Mouse (Mus musculus) liver, embryonic 14.5 days (tissue): ENCODE measurements around the gene Cplx2. TPM values are rescaled to one million over a fixed set of nuclear protein-coding genes. Genes with fewer than 3 reads are reported as not detected.
A peak's percentile ranks its signal among the peaks of the same experiment; 100 is the strongest.

Experiments
- ATAC-seq: fragments of 200-750 bp; cut with Nextera tagmentation; 2 replicates; pipeline ENCODE4 v1.8.0; 2017; ENCODE audit warnings: moderate number of reproducible peaks, mild to moderate bottlenecking, moderate library complexity; ENCODE audit not compliant: insufficient read depth
- DNase-seq, 3 experiments: peaks; one replicate each; pipeline ENCODE4 v3.0.0-alpha.2; 2012 to 2013; ENCODE audit warnings: low read depth in 3 of 3, low spot score in 3 of 3
- H3K27ac ChIP-seq: fragments of 300-500 bp; sonication (generic); 2 replicates; pipeline ENCODE4 v1.5.1; 2014; ENCODE audit warnings: moderate library complexity, mild to moderate bottlenecking, control low read depth, inconsistent platforms
- H3K27me3 ChIP-seq: fragments of 300-500 bp; sonication (generic); 2 replicates; pipeline ENCODE4 v1.6.1; 2014; ENCODE audit warnings: mild to moderate bottlenecking, low read length, moderate library complexity; ENCODE audit not compliant: control insufficient read depth, insufficient read depth
- H3K36me3 ChIP-seq: fragments of 300-500 bp; sonication (generic); replicated peaks from 2 replicates; pipeline ENCODE4 v1.6.1; 2014; ENCODE audit warnings: low read depth; ENCODE audit not compliant: control insufficient read depth, insufficient read depth
- H3K4me1 ChIP-seq, 2 experiments: fragments of 200-500 bp in 1 of 2; fragments of 300-500 bp in 1 of 2; sonication (generic) in 1 of 2; replicated peaks; 2 replicates each; pipeline ENCODE4 v1.6.1; 2012 to 2014; ENCODE audit warnings: antibody characterized with exemption in 1 of 2, inconsistent platforms in 1 of 2, low read length in 1 of 2; ENCODE audit not compliant: control insufficient read depth in 2 of 2, insufficient read depth in 2 of 2
- H3K4me2 ChIP-seq: fragments of 300-500 bp; sonication (generic); 2 replicates; pipeline ENCODE4 v1.6.1; 2014; ENCODE audit warnings: low read depth, mild to moderate bottlenecking, control low read depth, moderate library complexity
- H3K4me3 ChIP-seq, 2 experiments: fragments of 200-500 bp in 1 of 2; fragments of 300-500 bp in 1 of 2; sonication (generic) in 1 of 2; 2 replicates each; pipeline ENCODE4 v1.5.1; 2012 to 2014; ENCODE audit warnings: low read depth in 2 of 2, low read length in 2 of 2, mild to moderate bottlenecking in 2 of 2, control low read depth in 1 of 2, inconsistent platforms in 1 of 2, moderate library complexity in 1 of 2; ENCODE audit not compliant: insufficient read depth in 1 of 2
- H3K9ac ChIP-seq: fragments of 300-500 bp; sonication (generic); replicated peaks from 2 replicates; pipeline ENCODE4 v1.6.1; 2014; ENCODE audit warnings: mild to moderate bottlenecking, control low read depth, moderate library complexity
- H3K9me3 ChIP-seq: fragments of 300-500 bp; sonication (generic); 2 replicates; pipeline ENCODE4 v1.6.1; 2016; ENCODE audit warnings: low read length, mixed read lengths; ENCODE audit not compliant: control insufficient read depth
- CTCF ChIP-seq: IDR thresholded peaks from 2 replicates; pipeline ENCODE4 v1.5.1; 2016; ENCODE audit warnings: antibody characterized with exemption, low read depth, control low read depth
- EP300 ChIP-seq: IDR thresholded peaks from 2 replicates; pipeline ENCODE4 v1.6.1; 2016; ENCODE audit warnings: antibody characterized with exemption, low read depth
- WGBS: fragments of 180-500 bp; shearing (Covaris S2); extraction: QIAGEN DNeasy Blood & Tissue Kit; methylation state at CpG from one replicate; pipeline ENCODE4 v1.1.7; 2014; ENCODE audit not compliant: insufficient replicate concordance; 5-methylcytosine and 5-hydroxymethylcytosine counted together
- polyA plus RNA-seq, 2 experiments: library from polyadenylated mRNA; depleted of rRNA in 1 of 2; stranded (reverse) in 1 of 2; unstranded in 1 of 2; fragments of >200 nt; fragmentation: Nextera tagmentation in 1 of 2; extraction: Ambion mirVana in 1 of 2; gene quantifications; 2 replicates each; pipeline versions ENCODE4 v1.2.1 to v1.2.3; 2012 to 2014

The Cplx2 gene
- polyA plus RNA-seq, 2 experiments = 0.24 to 0.49 TPM

DNA sequence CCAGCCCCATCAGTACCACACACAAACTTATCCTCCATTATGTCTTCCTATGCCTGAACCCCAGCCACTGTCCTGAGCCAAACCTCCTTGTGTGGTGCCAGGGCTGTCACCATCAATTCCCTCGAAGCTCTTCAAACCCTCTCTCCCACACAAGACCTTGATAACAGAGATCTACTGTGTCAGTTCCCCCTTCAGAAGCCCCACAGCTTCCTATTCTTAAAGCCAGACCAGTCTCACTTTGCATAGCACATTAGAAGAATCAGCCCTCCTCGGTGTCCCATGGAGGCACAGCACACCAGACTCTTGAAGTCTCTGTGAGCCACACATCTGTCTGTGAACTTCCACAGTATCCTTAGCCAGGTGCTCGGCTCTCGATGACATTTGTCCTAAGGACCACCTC, 41.6 kb downstream of the Cplx2 start:
- DNase-seq (no peak), ATAC-seq (no peak)
- Histone ChIP-seq H3K9ac (no peak overlapping the region), H3K36me3 (no peaks in the 10 kb centered on the region), H3K9me3 (no peaks in the 10 kb centered on the region), H3K4me3 (no peak overlapping the region), H3K27me3 (no peaks in the 10 kb centered on the region), H3K27ac (no peak overlapping the region), H3K4me1 (0 out of 4 replicates have a peak, but pooled peaks cover 0 to 2% of the 10 kb centered on the region in 2 experiments), H3K4me2 (no peak overlapping the region)
- TF ChIP-seq EP300 (no peak), CTCF (no peak)
- 36% methylated on average over 4 of the region's 4 CpGs for WGBS

DNA sequence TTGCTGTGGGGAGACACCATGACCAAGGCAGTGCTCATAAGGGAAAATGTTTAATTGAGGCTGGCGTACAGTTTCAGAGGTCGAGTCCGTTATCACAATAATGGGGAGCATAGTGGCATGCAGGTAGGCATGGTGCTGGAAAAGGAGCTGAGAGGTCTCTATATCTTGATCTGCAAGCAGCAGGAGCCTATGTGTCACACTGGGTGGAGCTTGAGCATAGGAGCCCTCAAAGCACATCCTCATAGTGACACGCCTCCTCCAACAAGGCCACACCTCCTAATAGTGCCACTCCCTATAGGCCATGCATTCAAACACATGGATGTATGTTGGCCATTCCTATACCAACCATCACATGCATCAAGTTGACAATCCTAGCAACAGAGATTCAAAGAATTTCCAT, 43.9 kb downstream of the Cplx2 start:
- Histone ChIP-seq H3K9ac (no peak overlapping the region), H3K4me2 (no peak overlapping the region), H3K4me1 (0 out of 4 replicates have a peak, but pooled peaks cover 0 to 2% of the 10 kb centered on the region in 2 experiments), H3K27me3 (no peaks in the 10 kb centered on the region), H3K27ac (no peak overlapping the region), H3K9me3 (no peaks in the 10 kb centered on the region), H3K36me3 (no peaks in the 10 kb centered on the region), H3K4me3 (no peak overlapping the region)
- ATAC-seq = no peak
- TF ChIP-seq EP300 = no peak
- no peak for TF ChIP-seq CTCF
- 75% methylated on average over 4 of the region's 4 CpGs for WGBS
- DNase-seq = no peak

- no peak for ATAC-seq
- WGBS = 65% methylated on average over 10 of the region's 10 CpGs
Observed at GRCm38 (mm10) chr13:54418781-54419327, 47.7 kb downstream of the Cplx2 start.

DNA sequence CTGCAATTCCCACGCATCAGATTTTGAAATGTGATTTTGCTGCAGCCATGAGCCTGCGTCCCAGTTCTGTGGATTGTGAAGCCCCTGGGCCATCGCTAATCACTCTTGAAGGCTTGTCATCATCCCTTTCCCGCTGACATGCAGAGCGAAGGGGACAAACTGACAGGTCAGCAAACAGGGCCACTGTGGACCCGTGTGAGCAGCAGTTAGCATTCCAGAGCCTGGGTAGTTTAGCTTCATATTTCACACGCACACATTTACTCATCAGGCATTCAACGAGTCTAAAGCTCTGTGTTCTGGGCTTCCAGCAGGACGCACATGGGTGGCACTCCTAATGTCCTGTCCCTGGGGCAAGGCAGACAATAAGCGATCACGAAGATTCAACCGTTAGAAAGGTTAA, 49.1 kb downstream of the Cplx2 start:
- Histone ChIP-seq H3K27ac (no peak overlapping the region), H3K27me3 (no peaks in the 10 kb centered on the region), H3K36me3 (no peaks in the 10 kb centered on the region), H3K4me2 (no peak overlapping the region), H3K9me3 (no peaks in the 10 kb centered on the region), H3K9ac (no peak overlapping the region), H3K4me3 (no peak overlapping the region), H3K4me1 (no peaks in the 10 kb centered on the region; a peak in 1 of 4 replicates)
- no peak for TF ChIP-seq EP300
- no peak for TF ChIP-seq CTCF
- DNase-seq (no peak), ATAC-seq (no peak)
- 74% methylated on average over 12 of the region's 12 CpGs for WGBS

More at GRCm38 (mm10) chr13:54418781-54419327, 47.7 kb downstream of the Cplx2 start:
- no peak overlapping the region for H3K27ac ChIP-seq
- H3K36me3 ChIP-seq = no peaks in the 10 kb centered on the region
- H3K27me3 ChIP-seq = no peaks in the 10 kb centered on the region
- H3K4me2 ChIP-seq = no peak overlapping the region
- no peak for TF ChIP-seq EP300
- no peak for TF ChIP-seq CTCF
- H3K9me3 ChIP-seq = no peaks in the 10 kb centered on the region
- H3K4me1 ChIP-seq = no peaks in the 10 kb centered on the region
- H3K9ac ChIP-seq = no peak overlapping the region
- no peak overlapping the region for H3K4me3 ChIP-seq
- DNase-seq = no peak

GRCm38 (mm10) chr13:54425269-54425668, 54.1 kb downstream of the Cplx2 start:
- no peaks in the 10 kb centered on the region for H3K9me3 ChIP-seq
- no peak overlapping the region for H3K27ac ChIP-seq
- H3K4me2 ChIP-seq = no peak overlapping the region
- peaks cover 0 to 8% of the 10 kb centered on the region in 2 experiments; a peak in 2 of 4 replicates for H3K4me1 ChIP-seq
- DNase-seq (peak; percentile 15 to 26 (median 20)), ATAC-seq (peak; percentile 67; the same call in 1 of the 2 replicates)
- TF ChIP-seq CTCF (no peak), EP300 (no peak)
- H3K27me3 ChIP-seq = no peaks in the 10 kb centered on the region
- H3K36me3 ChIP-seq = no peaks in the 10 kb centered on the region
- no peak overlapping the region for H3K9ac ChIP-seq
- 29% methylated on average over 2 of the region's 2 CpGs for WGBS
- H3K4me3 ChIP-seq = no peak overlapping the region
